Mouse (Mus musculus): ENCODE measurements around the gene Cfi.
A peak's percentile ranks its signal among the peaks of the same experiment; 100 is the strongest.

Cfi gene

DNA sequence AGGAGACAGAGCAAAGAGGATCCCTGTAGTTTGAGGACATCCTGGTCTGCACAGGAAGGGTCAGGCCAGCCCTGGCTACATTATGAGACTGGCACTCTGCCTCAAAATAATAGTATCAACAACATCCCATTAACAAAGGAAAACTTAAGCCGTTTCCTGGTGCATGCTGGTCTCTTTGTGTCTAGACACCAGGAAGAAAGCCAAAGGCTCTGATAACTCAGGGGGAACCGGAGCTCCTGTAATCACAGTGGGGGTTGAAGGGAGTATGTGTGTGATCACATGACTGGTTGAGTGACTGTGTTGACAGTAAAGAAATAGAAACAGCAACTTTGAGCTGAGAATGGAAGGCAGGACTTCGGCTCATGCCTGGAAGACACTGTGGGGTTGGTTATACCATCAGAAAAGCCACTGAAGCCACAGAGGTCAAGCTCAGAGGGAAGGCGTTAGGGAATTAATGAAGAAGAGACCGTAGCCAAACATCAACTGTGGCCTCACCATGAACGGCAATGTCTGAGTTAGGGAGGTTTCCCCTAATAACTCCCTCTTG is at the start of gene Cfi:
Cfi (plus strand) TSS at position 497 of the 547 bp plus-strand sequence.
- DNase-seq, result no peak

- no peak for DNase-seq
Measured at GRCm38 (mm10) chr3:129793801-129794200, 41.9 kb upstream of the Cfi start.

- no peak for DNase-seq
Measured at GRCm38 (mm10) chr3:129797341-129797740, 38.3 kb upstream of the Cfi start.

GRCm38 (mm10) chr3:129798551-129798950 is 37.1 kb upstream of the Cfi start:
- DNase-seq, result no peak

DNA sequence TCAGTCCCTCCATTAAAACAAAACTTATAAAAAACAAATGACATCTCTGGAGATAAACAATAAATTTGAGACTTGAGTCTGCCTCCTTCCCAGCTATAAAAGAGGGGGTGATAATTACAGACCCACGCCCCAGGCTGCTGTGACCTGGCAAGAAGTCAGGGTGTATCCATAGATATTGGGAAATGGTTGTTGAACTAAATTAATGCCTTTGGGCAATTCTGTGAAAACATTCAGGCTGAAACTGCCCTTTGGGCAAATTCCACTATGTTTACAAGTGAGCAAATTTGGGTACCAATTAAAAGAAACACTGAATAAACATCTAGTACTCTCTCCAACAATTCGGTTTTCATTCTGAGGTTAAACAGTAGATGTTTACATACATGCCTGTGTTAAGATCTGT is 36.7 kb upstream of the Cfi start:
- DNase-seq, result no peak

GRCm38 (mm10) chr3:129803765-129804164 is 31.9 kb upstream of the Cfi start, which contains the start of gene Lrit3:
Gene Lrit3 (minus strand): TSS chr3:129804030.
- no peak for DNase-seq

GRCm38 (mm10) chr3:129820847-129821246 is 14.8 kb upstream of the Cfi start:
- no peak for DNase-seq

DNA sequence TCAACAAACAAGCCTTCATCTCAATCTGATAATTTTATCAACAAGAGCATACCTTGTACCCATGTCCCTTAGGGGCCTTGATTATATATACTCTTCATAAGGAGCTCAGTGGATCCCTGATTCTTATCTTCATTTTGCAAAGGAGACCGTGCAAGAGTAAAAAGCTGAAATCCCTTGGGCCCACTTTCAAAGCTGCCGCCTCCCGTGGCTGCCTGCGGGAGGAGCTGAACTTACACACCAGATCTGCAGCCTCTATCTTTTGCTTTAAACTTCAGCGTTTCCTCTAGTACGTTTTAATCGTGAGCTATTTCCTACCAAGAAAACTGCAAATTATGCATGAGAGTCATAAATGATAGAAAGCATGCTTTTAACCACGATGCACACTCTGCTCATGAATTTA is 13.9 kb upstream of the Cfi start:
- no peak for DNase-seq

DNA sequence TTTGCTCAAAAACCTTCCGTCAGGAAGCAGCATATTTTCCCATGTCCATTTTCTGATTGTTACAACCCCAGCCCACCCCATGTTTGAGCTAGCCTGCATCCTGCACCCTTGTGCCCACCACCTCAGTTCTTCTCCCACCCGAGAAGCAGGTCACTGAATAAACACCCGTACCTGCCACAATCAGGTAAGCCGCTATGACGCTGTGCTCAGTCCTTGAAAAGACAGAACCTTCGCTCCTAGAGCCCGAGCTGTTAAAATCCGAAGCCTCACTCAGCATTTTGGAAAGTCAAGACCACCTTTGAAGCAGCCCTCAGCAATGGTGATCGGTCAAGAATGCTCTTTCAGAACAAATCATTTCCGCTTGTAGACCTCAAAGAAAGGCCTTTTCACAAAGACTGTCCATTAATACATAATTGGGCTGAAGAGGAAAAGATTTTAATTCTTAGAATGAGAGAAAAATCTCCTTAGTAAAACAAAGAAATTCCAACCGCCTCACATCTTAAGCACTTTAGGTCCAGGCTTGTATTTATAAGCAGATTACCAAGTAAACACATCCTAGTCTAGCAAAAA is 13.4 kb upstream of the Cfi start, which contains the start of gene Rrh:
Rrh (minus strand) TSS at position 382 of the 570 bp plus-strand sequence.
- DNase-seq, result no peak

DNA sequence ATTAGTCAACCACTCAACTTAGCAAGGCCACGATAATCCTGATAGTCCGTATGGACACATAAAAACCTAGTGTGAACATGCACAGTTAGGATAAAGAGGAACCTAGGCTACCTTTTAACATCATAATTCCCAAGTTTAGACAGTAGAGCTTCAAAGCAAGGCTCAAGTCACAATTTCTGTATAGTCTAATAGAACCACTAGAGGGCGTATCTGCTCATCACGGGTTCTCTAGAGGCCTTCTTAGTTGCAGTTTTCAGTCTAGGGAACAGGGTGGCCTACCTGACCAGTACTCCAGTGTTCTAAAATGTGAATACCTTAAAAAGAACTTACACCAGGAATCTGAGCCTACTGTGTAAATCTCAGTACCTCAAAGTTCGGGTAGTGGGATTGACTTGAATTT is 12.4 kb upstream of the Cfi start:
- peak; percentile 9 for DNase-seq

- no peak for DNase-seq
Measured at GRCm38 (mm10) chr3:129824146-129824545, 11.5 kb upstream of the Cfi start.

DNA sequence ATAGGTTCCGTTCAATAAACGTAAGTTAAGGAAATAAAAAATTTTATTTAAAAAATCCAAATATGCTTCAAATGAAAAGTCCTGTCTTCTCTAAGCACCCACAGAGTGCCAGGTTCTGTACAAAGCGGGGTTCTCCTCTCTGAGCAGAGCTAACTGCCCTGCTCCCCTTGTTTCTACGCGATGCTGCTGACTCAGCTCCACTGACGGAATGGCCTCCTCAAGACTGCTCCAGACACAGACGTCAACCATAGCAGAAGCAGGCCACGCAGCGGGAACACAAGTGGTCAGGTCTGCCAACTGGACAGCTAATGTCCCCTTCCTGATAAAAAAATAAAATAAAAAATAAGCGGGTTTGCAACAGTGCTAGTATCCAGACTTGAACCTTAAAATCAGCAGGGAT is 10.8 kb upstream of the Cfi start:
- DNase-seq, result no peak

- no peak for DNase-seq
Measured at GRCm38 (mm10) chr3:129826691-129827090, 9.0 kb upstream of the Cfi start.

DNA sequence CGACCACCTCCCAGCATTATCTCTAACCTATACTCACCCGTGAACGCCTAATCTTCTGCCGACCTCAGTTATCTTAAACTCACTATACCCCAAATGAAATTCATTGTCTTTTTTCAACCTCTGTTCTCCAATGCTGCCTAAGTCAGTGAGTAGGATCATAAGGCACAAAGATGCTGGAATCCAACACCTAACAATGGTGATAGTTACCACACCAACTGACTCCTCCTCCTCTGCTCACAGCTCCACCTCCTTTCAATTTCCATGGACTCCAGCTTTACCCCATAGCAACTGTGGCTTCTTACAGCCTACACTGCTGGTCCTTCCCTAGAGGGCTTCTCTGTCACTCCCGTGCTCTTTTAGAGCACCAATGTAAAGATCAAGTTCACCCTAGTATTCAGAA is 8.0 kb upstream of the Cfi start:
- DNase-seq, result no peak

GRCm38 (mm10) chr3:129830626-129831025 is 5.1 kb upstream of the Cfi start:
- no peak for DNase-seq

DNA sequence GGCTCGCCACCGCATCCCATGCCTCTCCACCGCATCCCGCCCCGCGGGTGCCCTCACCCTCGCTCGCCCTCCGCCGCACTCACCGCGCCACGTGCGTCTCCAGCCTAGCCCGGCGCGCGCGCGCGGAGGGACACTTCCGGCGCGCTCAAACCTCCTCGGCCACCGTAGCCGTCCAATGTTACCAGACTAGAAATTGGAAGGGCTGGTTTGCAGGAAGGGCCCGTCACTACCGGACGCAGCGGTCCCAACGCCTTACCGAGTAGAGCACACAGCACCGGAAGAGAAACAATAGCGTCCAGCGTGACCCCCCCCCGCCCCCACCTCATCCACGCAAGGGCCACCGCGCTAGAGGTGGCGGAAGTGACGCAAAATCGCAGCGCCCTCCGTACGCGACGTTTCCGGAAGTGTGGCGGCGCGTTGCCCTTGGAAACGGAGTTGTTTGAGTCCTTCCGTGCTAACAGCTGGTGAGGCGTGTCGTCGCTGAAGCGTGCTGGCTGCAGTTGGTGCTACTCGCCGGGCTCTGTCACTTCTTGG is 4.6 kb upstream of the Cfi start, which contains the start of gene Gar1:
Gar1 (minus strand) TSS at position 362 of the 534 bp plus-strand sequence.
- peak; percentile 94 for DNase-seq

- DNase-seq, result no peak
Measured at GRCm38 (mm10) chr3:129836051-129836697, 490 bp downstream of the Cfi start.

GRCm38 (mm10) chr3:129836965-129837364 is 1.3 kb downstream of the Cfi start:
- DNase-seq, result no peak

GRCm38 (mm10) chr3:129838017-129838416 is 2.3 kb downstream of the Cfi start:
- DNase-seq, result no peak

DNA sequence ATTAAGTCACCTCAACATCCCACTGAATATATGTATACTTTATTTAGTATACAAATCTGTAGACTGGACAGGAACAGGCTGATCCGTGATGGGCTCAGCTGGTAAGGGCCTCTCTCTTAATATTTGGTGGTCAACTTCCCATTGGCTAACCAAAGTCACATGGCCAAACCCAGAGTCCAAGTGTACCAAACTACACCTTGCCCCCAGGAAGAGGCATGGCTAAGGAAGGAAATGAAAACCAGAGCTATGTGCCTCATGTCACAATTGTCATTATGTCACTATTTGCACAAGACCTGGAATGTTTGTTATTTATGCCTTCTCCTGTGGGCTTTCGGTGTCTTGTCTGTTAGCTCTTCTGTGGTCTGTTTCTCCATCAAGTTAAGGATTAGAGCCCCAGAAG is 10.2 kb downstream of the Cfi start:
- DNase-seq, result no peak

DNA sequence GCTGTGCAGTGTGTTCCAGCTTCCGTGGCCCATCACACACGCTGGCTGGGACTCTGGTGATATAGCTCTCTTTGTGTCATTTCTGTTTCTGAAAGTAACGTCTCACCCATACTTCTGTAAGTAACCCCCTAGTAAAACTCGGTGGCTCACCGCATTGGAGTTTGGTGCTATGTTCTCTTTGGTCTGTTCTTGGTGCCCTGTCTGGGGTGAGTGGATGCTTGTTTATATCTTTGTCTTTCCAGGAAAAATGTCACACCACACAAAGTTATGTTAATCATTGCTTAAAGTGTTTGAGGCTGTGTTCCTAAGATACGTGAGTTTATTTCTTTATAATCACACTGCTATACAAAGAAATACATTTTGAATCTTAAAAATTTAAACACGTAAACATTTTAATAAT is 11.2 kb downstream of the Cfi start:
- DNase-seq, result no peak

DNA sequence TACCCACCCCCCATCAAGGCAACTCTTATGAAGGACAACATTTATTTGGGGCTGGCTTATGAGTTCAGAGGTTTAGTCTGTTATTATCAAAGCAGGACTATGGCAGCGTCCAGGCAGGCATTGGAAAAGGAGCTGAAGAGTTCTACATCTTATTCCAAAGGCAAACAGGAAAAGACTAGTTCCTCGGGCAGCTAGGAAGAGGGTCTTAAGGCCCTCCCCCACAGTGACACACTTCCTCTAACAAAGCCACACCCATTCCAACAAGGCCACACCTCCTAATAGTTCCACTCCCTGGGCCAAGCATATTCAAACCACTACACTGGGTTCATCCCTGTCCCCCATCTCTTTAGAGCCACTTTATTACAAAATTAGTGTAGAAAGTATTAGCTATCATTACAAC is 26.9 kb downstream of the Cfi start:
- no peak for DNase-seq

GRCm38 (mm10) chr3:129863698-129864097 is 28.0 kb downstream of the Cfi start:
- no peak for DNase-seq

GRCm38 (mm10) chr3:129877327-129877726 is 41.6 kb downstream of the Cfi start:
- DNase-seq, result no peak

Data from layer of hippocampus, adult 9-11 months (tissue).